Mouse (Mus musculus) hindbrain, embryonic 12.5 days (tissue): Measurements from ENCODE around the gene Clcn1. TPM values are rescaled to one million over a fixed set of nuclear protein-coding genes. Genes with fewer than 3 reads are reported as not detected.

Experiments
- ATAC-seq: fragments of 200-750 bp; cut with Nextera tagmentation; 2 replicates; pipeline ENCODE4 v1.8.0; 2017; ENCODE audit warnings: moderate TSS enrichment; ENCODE audit not compliant: low FRiP score
- H3K27ac ChIP-seq: fragments of 300-500 bp; sonication (generic); 2 replicates; pipeline ENCODE4 v1.5.1; 2016; ENCODE audit warnings: mild to moderate bottlenecking
- H3K27me3 ChIP-seq: fragments of 300-500 bp; sonication (generic); 2 replicates; pipeline ENCODE4 v1.6.1; 2016; ENCODE audit warnings: mild to moderate bottlenecking
- H3K36me3 ChIP-seq: fragments of 300-500 bp; sonication (generic); 2 replicates; pipeline ENCODE4 v1.6.1; 2016; ENCODE audit warnings: mild to moderate bottlenecking
- H3K4me1 ChIP-seq: fragments of 300-500 bp; sonication (generic); 2 replicates; pipeline ENCODE4 v1.6.1; 2016
- H3K4me2 ChIP-seq: fragments of 300-500 bp; sonication (generic); replicated peaks from 2 replicates; pipeline ENCODE4 v1.6.1; 2016; ENCODE audit warnings: mild to moderate bottlenecking
- H3K4me3 ChIP-seq: fragments of 300-500 bp; sonication (generic); 2 replicates; pipeline ENCODE4 v1.5.1; 2016; ENCODE audit warnings: mild to moderate bottlenecking
- H3K9ac ChIP-seq: fragments of 300-500 bp; sonication (generic); 2 replicates; pipeline ENCODE4 v1.6.1; 2016; ENCODE audit warnings: mild to moderate bottlenecking, moderate library complexity
- H3K9me3 ChIP-seq: fragments of 300-500 bp; sonication (generic); replicated peaks from 2 replicates; pipeline ENCODE4 v1.6.1; 2016; ENCODE audit warnings: mild to moderate bottlenecking
- WGBS: fragments of 180-500 bp; shearing (Covaris S2); methylation state at CpG from one replicate; pipeline ENCODE4 v1.1.7; 2016; 5-methylcytosine and 5-hydroxymethylcytosine counted together
- polyA plus RNA-seq: library from polyadenylated mRNA; unstranded; fragments of >200 nt; fragmentation: Nextera tagmentation; extraction: Ambion mirVana; gene quantifications from 2 replicates; pipeline ENCODE4 v1.2.1, GENCODE M21; 2016

Clcn1 gene
- polyA plus RNA-seq, 1 experiment from 2014 or later, result 1.7 TPM

GRCm38 (mm10) chr6:42343361-42344120 lies 57.1 kb downstream of the Clcn1 start:
- H3K9ac ChIP-seq, result no peak overlapping the region
- H3K4me2 ChIP-seq, result no peak overlapping the region
- 90% methylated on average over 9 of the region's 9 CpGs for WGBS
- H3K36me3 ChIP-seq, result no peaks in the 10 kb centered on the region
- no peak for ATAC-seq
- H3K27me3 ChIP-seq, result no peaks in the 10 kb centered on the region
- H3K4me3 ChIP-seq, result no peak overlapping the region
- H3K27ac ChIP-seq, result no peak overlapping the region
- H3K9me3 ChIP-seq, result no peaks in the 10 kb centered on the region
- peaks cover under 1% of the 10 kb centered on the region; the same call in 1 of the 2 replicates for H3K4me1 ChIP-seq

- H3K9ac ChIP-seq, result no peak overlapping the region
- no peak for ATAC-seq
- H3K36me3 ChIP-seq, result no peaks in the 10 kb centered on the region
- H3K27me3 ChIP-seq, result no peaks in the 10 kb centered on the region
- peaks cover 5% of the 10 kb centered on the region for H3K4me1 ChIP-seq
- H3K4me3 ChIP-seq, result no peak overlapping the region
- 50% methylated on average over 1 of the region's 1 CpGs for WGBS
- H3K9me3 ChIP-seq, result no peaks in the 10 kb centered on the region
- no peak overlapping the region for H3K4me2 ChIP-seq
- no peak overlapping the region for H3K27ac ChIP-seq
Measured at GRCm38 (mm10) chr6:42344255-42344654, 57.8 kb downstream of the Clcn1 start.

- H3K36me3 ChIP-seq, result peaks cover 12% of the 10 kb centered on the region
- H3K27ac ChIP-seq, result no peak overlapping the region
- H3K4me1 ChIP-seq, result peaks cover 28% of the 10 kb centered on the region
- ATAC-seq, result no peak
- H3K9me3 ChIP-seq, result no peaks in the 10 kb centered on the region
- peak overlapping the region; percentile 66 for H3K4me2 ChIP-seq
- peak overlapping the region; percentile 75; the same call in 1 of the 2 replicates for H3K4me3 ChIP-seq
- H3K27me3 ChIP-seq, result no peaks in the 10 kb centered on the region
- WGBS, result 38% methylated on average over 12 of the region's 12 CpGs
- no peak overlapping the region for H3K9ac ChIP-seq
Measured at GRCm38 (mm10) chr6:42348281-42349005, 62.0 kb downstream of the Clcn1 start.

- no peaks in the 10 kb centered on the region for H3K9me3 ChIP-seq
- peak; percentile 39 for ATAC-seq
- peaks cover 13% of the 10 kb centered on the region for H3K36me3 ChIP-seq
- H3K4me2 ChIP-seq, result peak overlapping the region; percentile 66
- H3K4me1 ChIP-seq, result peaks cover 32% of the 10 kb centered on the region
- H3K4me3 ChIP-seq, result peak overlapping the region; percentile 75
- 1% methylated on average over 11 of the region's 11 CpGs for WGBS
- H3K9ac ChIP-seq, result peak overlapping the region; percentile 88
- no peaks in the 10 kb centered on the region for H3K27me3 ChIP-seq
- peak overlapping the region; percentile 92 for H3K27ac ChIP-seq
Measured at GRCm38 (mm10) chr6:42349006-42349425, 62.5 kb downstream of the Clcn1 start.

GRCm38 (mm10) chr6:42349426-42350020 lies 63.0 kb downstream of the Clcn1 start, which contains the start of gene Zyx:
TSS of gene Zyx (plus strand) at chr6:42349630.
- Histone ChIP-seq H3K9ac (peak within 1 kb of the TSS; percentile 88), H3K36me3 (peaks cover 17% of the 10 kb centered on the region), H3K27me3 (no peaks in the 10 kb centered on the region), H3K4me2 (peak within 1 kb of the TSS; percentile 66), H3K9me3 (no peaks in the 10 kb centered on the region), H3K4me3 (peak within 1 kb of the TSS; percentile 75), H3K4me1 (peaks cover 37% of the 10 kb centered on the region), H3K27ac (peak within 1 kb of the TSS; percentile 92)
- under 1% methylated on average over 25 of the region's 36 CpGs for WGBS
- ATAC-seq, result peak; percentile 92

GRCm38 (mm10) chr6:42350021-42350967 lies 63.8 kb downstream of the Clcn1 start:
- Histone ChIP-seq H3K36me3 (peaks cover 23% of the 10 kb centered on the region), H3K27me3 (no peaks in the 10 kb centered on the region), H3K27ac (peak overlapping the region; percentile 92), H3K4me2 (peak overlapping the region; percentile 66), H3K4me3 (peak overlapping the region; percentile 75), H3K9me3 (no peaks in the 10 kb centered on the region), H3K4me1 (peaks cover 37% of the 10 kb centered on the region), H3K9ac (peak overlapping the region; percentile 88)
- peak; percentile 72 for ATAC-seq
- under 1% methylated on average over 48 of the region's 72 CpGs for WGBS

- no peaks in the 10 kb centered on the region for H3K27me3 ChIP-seq
- H3K36me3 ChIP-seq, result peaks cover 31% of the 10 kb centered on the region
- peak overlapping the region; percentile 92 for H3K27ac ChIP-seq
- peak overlapping the region; percentile 88 for H3K9ac ChIP-seq
- H3K4me2 ChIP-seq, result peak overlapping the region; percentile 66
- 48% methylated on average over 10 of the region's 13 CpGs for WGBS
- H3K4me1 ChIP-seq, result peaks cover 37% of the 10 kb centered on the region
- peak overlapping the region; percentile 75 for H3K4me3 ChIP-seq
- ATAC-seq, result 0 out of 2 replicates have a peak, but pooled peaks have one; percentile 0
- H3K9me3 ChIP-seq, result no peaks in the 10 kb centered on the region
Measured at GRCm38 (mm10) chr6:42350968-42351775, 64.7 kb downstream of the Clcn1 start.

- Histone ChIP-seq H3K36me3 (peaks cover 39% of the 10 kb centered on the region), H3K4me1 (peaks cover 37% of the 10 kb centered on the region), H3K27ac (no peak overlapping the region), H3K4me3 (no peak overlapping the region), H3K27me3 (no peaks in the 10 kb centered on the region), H3K9me3 (no peaks in the 10 kb centered on the region), H3K4me2 (peak overlapping the region; percentile 66; the same call in 1 of the 2 replicates), H3K9ac (no peak overlapping the region)
- ATAC-seq, result no peak
- 86% methylated on average over 7 of the region's 7 CpGs for WGBS
Measured at GRCm38 (mm10) chr6:42351776-42352485, 65.4 kb downstream of the Clcn1 start.

GRCm38 (mm10) chr6:42352486-42352846 lies 66.0 kb downstream of the Clcn1 start:
- H3K9me3 ChIP-seq, result no peaks in the 10 kb centered on the region
- H3K4me1 ChIP-seq, result peaks cover 37% of the 10 kb centered on the region
- ATAC-seq, result no peak
- peaks cover 44% of the 10 kb centered on the region for H3K36me3 ChIP-seq
- WGBS, result 98% methylated on average over 1 of the region's 1 CpGs
- H3K27me3 ChIP-seq, result no peaks in the 10 kb centered on the region
- H3K27ac ChIP-seq, result no peak overlapping the region
- H3K4me2 ChIP-seq, result 0 out of 2 replicates have a peak overlapping the region, but pooled peaks have one; percentile 2
- H3K4me3 ChIP-seq, result no peak overlapping the region
- H3K9ac ChIP-seq, result no peak overlapping the region

- Histone ChIP-seq H3K9ac (no peak overlapping the region), H3K4me1 (peaks cover 37% of the 10 kb centered on the region), H3K27me3 (no peaks in the 10 kb centered on the region), H3K4me3 (no peak overlapping the region), H3K36me3 (peaks cover 52% of the 10 kb centered on the region), H3K4me2 (no peak overlapping the region), H3K27ac (no peak overlapping the region), H3K9me3 (no peaks in the 10 kb centered on the region)
- 88% methylated on average over 8 of the region's 8 CpGs for WGBS
- ATAC-seq, result no peak
Measured at GRCm38 (mm10) chr6:42353180-42353579, 66.7 kb downstream of the Clcn1 start.
